Mouse (Mus musculus) kidney, embryonic 14.5 days (tissue): ENCODE measurements at regions not wholly inside any gene's neighbourhood (a gene's known extent, or its start where the extent isn't known, plus 50 kb on each side); places are given as distances from the start of the nearest gene placed in this dataset.

Experiments used
- ATAC-seq: fragments of 200-750 bp; cut with Nextera tagmentation; 2 replicates; pipeline ENCODE4 v1.8.0; 2017; ENCODE audit warnings: moderate number of reproducible peaks, mild to moderate bottlenecking, moderate TSS enrichment, moderate library complexity; ENCODE audit not compliant: low FRiP score, low TSS enrichment
- H3K27ac ChIP-seq: fragments of 300-500 bp; sonication (generic); 2 replicates; pipeline ENCODE4 v1.5.1; 2014; ENCODE audit warnings: low read depth, mild to moderate bottlenecking, low read length, moderate library complexity, mixed read lengths
- H3K27me3 ChIP-seq: fragments of 300-500 bp; sonication (generic); 2 replicates; pipeline ENCODE4 v1.6.1; 2014; ENCODE audit warnings: mild to moderate bottlenecking, low read length; ENCODE audit not compliant: control insufficient read depth, insufficient read depth
- H3K36me3 ChIP-seq: fragments of 300-500 bp; sonication (generic); 2 replicates; pipeline ENCODE4 v1.6.1; 2014; ENCODE audit warnings: low read length, mixed read lengths; ENCODE audit not compliant: control insufficient read depth, insufficient read depth
- H3K4me1 ChIP-seq: fragments of 300-500 bp; sonication (generic); 2 replicates; pipeline ENCODE4 v1.6.1; 2014; ENCODE audit warnings: low read length, mixed read lengths; ENCODE audit not compliant: control insufficient read depth, insufficient read depth
- H3K4me2 ChIP-seq: fragments of 300-500 bp; sonication (generic); replicated peaks from 2 replicates; pipeline ENCODE4 v1.6.1; 2014; ENCODE audit warnings: low read depth, mild to moderate bottlenecking, low read length
- H3K4me3 ChIP-seq: fragments of 300-500 bp; sonication (generic); 2 replicates; pipeline ENCODE4 v1.5.1; 2014; ENCODE audit warnings: mild to moderate bottlenecking, low read length
- H3K9ac ChIP-seq: fragments of 300-500 bp; sonication (generic); 2 replicates; pipeline ENCODE4 v1.6.1; 2014; ENCODE audit warnings: low read depth, mild to moderate bottlenecking, low read length, moderate library complexity
- H3K9me3 ChIP-seq: fragments of 300-500 bp; sonication (generic); 2 replicates; pipeline ENCODE4 v1.6.1; 2016; ENCODE audit warnings: low read length; ENCODE audit not compliant: control insufficient read depth
- WGBS: fragments of 180-500 bp; shearing (Covaris S2); extraction: QIAGEN DNeasy Blood & Tissue Kit; methylation state at CpG from one replicate; pipeline ENCODE4 v1.1.7; 2014; 5-methylcytosine and 5-hydroxymethylcytosine counted together

DNA sequence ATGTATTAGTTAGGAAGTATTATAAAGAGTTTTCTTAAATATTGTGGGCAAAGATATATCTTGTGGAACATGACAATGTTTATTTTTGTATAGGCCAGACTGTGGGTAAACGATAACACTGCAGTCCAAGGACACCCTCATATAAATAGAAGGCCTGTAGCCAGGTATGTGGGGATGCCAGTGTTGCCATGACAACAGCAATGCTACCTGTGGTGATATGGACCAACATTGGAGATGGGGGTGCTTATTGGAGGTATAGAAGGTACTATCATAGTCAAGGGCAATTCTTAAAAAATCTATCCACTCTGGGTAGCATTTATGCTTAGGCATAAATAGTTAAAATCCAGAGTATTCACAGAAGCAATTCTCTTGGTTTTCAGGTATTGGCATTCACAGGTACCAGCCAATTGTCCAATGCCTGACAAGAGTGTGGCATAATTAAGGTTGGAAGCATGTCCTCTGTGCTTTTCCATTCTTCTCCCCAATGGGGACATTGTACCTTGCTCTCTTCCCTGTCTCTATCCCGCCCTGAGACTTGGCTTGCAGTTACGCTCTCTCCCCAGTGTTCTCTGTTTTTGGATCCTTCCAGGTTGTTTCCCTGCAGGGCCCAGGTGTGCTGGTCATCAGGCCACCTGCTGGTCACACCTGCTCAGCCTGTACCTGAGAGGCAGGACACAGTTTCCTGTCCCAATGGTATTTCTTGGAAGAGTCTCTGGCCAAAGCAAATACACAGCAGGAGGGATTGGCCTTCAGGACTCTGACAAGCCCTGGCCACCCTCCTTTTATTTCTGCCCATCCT lies 146.1 kb upstream of the Astn2 start:
- Histone ChIP-seq H3K4me2 (no peak overlapping the region), H3K9me3 (no peaks in the 10 kb centered on the region), H3K4me1 (no peaks in the 10 kb centered on the region), H3K27me3 (no peaks in the 10 kb centered on the region), H3K36me3 (no peaks in the 10 kb centered on the region), H3K9ac (no peak overlapping the region), H3K4me3 (no peak overlapping the region), H3K27ac (no peak overlapping the region)
- ATAC-seq: no peak
- 85% methylated on average over 3 of the region's 3 CpGs for WGBS

DNA sequence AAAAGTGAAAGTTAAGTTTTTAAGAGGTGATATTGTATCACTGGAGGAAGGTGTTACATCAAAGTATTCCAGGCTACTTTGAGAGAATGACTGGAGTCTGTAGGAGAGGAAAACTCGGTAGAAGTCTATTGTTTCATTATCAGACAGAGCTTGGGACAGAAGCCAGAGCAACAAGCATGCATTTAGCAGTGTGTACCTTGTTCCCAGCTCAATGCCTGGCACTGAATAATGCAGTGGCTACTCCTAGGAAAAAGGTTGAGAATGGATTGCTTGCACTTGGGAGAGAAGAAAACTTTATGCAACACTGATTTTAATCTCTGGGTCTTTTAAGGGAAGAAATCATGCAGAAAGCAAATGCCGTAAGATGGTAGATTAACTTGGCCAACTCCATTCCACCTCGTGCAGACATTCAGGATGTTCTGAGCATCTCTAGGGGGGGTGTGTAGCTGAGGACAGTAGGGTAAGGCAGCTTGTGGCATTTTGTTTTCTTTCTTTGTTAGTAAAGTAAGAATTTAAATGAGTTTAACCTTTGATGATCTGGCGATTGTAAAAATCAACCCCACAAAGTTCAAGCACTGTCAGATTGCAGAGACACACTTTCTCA lies 138.5 kb upstream of the Astn2 start:
- H3K36me3 ChIP-seq: no peaks in the 10 kb centered on the region
- H3K27ac ChIP-seq: no peak overlapping the region
- H3K4me1 ChIP-seq: no peaks in the 10 kb centered on the region
- no peak overlapping the region for H3K9ac ChIP-seq
- H3K9me3 ChIP-seq: no peaks in the 10 kb centered on the region
- ATAC-seq: no peak
- no peak overlapping the region for H3K4me2 ChIP-seq
- H3K27me3 ChIP-seq: no peaks in the 10 kb centered on the region
- H3K4me3 ChIP-seq: no peak overlapping the region
- WGBS: 44% methylated on average over 4 of the region's 4 CpGs

DNA sequence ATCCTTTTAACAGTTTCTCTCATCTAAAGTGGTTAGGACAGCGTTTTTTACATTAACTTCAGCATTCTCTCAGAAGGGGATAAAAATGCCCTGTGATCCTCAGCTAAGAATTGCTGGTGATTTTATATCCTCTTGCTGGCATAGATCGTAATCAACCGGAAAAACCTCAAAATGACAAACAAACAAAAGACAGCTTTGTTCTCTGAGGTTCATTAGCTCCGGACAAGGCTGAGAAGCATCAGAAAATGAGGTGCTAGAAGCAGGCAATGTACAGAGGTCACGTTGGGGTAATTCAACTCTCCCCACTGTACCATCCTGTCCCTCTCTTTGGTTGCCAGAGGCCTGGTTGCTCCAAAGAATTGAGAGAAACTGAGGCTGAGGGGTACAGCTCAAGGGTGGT lies 120.0 kb upstream of the Astn2 start:
- H3K27me3 ChIP-seq: no peaks in the 10 kb centered on the region
- no peak for ATAC-seq

DNA sequence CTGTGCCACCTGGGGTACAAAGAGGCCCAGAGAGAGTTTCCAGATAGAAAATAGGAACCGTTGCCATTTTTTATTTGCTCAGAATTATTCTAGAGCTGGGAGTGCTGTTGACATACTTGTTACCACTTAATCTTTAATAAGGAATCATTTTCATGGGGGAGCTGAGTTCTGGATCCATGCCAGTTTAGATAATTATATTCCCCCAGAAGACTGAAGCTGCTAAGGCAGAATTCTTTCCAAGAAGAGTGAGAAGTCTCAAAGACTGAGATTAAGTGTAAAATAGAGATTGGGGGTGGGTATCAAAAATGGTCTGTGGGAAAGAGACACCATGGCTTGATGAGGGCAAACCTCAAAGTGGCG lies 119.5 kb upstream of the Astn2 start:
- H3K36me3 ChIP-seq: no peaks in the 10 kb centered on the region
- ATAC-seq: no peak
- H3K4me2 ChIP-seq: no peak overlapping the region
- H3K27me3 ChIP-seq: no peaks in the 10 kb centered on the region
- no peak overlapping the region for H3K4me3 ChIP-seq
- no peak overlapping the region for H3K27ac ChIP-seq
- H3K9ac ChIP-seq: no peak overlapping the region
- WGBS: 84% methylated on average over 2 of the region's 2 CpGs
- H3K9me3 ChIP-seq: no peaks in the 10 kb centered on the region
- H3K4me1 ChIP-seq: no peaks in the 10 kb centered on the region

More for the DNA sequence above, 120.0 kb upstream of the Astn2 start:
- Histone ChIP-seq H3K4me1 (no peaks in the 10 kb centered on the region), H3K27ac (no peak overlapping the region), H3K9me3 (no peaks in the 10 kb centered on the region), H3K4me3 (no peak overlapping the region), H3K9ac (no peak overlapping the region), H3K4me2 (no peak overlapping the region), H3K36me3 (no peaks in the 10 kb centered on the region)
- WGBS: 76% methylated on average over 5 of the region's 5 CpGs

DNA sequence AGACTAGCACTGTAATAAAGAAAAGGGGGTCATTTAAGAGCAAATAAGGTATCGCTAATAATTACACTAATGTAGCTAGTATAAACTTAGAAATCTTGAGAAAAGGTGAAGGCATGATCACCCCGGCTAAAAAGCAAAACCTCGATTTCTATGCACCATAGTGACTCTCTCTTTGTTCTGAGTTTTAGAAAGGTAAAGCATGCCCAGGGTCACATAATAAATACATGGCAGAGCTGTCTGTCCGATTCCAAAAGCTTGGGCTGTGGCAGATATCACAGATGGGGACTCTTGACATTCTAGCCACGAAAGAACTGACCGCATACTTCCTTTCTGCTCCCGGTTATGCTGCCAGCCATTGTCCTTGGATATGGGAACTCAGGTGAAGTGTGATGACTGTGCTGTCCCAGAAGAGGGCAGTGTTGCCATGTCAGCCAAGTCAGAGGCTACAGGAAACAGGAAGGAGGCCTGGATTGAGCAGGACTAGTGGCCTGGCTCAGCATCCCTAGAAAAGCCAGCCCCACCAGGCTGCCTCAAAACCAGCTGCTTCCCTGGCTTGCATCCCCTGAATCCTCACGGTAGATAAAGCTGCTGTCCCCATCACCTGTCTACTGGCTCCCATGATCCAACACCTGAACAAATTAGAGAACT lies 119.0 kb upstream of the Astn2 start:
- ATAC-seq: peak; percentile 89
- H3K9ac ChIP-seq: no peak overlapping the region
- H3K36me3 ChIP-seq: no peaks in the 10 kb centered on the region
- WGBS: 46% methylated on average over 8 of the region's 8 CpGs
- H3K9me3 ChIP-seq: no peaks in the 10 kb centered on the region
- no peak overlapping the region for H3K4me3 ChIP-seq
- no peaks in the 10 kb centered on the region for H3K4me1 ChIP-seq
- no peak overlapping the region for H3K27ac ChIP-seq
- no peak overlapping the region for H3K4me2 ChIP-seq
- no peaks in the 10 kb centered on the region for H3K27me3 ChIP-seq

DNA sequence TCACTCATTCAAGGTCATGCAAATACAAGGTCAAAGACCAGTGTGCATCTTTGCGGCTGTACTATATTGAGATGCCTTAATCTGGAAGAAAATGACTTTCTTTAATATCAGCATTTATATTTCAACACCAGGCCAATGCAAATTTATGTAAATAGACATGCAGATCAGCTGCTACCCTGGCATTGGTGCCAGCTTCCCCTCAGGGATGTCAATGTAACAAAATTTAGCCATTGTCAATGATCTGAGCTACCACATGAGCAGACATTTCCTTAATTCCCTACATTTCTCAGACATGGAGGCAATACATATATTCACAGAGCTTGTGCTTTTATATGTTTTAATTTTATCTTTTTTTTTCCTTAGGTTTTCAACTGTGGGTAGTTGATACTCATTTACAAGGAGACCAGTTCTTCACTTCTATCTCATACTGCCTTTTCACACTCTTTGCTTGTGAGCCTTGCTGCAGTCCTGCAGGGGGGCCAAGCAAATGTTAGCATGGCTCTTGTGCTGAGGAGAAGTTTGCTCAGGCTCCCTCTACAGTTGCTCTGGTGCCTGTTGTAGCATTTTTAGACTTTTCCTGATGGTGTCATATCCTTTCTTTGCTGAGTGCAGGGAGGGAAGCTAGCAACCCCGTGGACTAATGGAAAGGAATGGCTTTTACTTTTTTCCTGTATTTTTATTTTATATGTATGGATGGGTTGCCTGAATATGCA lies 117.8 kb upstream of the Astn2 start:
- Histone ChIP-seq H3K4me1 (no peaks in the 10 kb centered on the region), H3K27ac (no peak overlapping the region), H3K4me3 (no peak overlapping the region), H3K4me2 (no peak overlapping the region), H3K9me3 (no peaks in the 10 kb centered on the region), H3K9ac (no peak overlapping the region), H3K27me3 (no peaks in the 10 kb centered on the region), H3K36me3 (no peaks in the 10 kb centered on the region)
- no peak for ATAC-seq
- WGBS: 87% methylated on average over 2 of the region's 2 CpGs

DNA sequence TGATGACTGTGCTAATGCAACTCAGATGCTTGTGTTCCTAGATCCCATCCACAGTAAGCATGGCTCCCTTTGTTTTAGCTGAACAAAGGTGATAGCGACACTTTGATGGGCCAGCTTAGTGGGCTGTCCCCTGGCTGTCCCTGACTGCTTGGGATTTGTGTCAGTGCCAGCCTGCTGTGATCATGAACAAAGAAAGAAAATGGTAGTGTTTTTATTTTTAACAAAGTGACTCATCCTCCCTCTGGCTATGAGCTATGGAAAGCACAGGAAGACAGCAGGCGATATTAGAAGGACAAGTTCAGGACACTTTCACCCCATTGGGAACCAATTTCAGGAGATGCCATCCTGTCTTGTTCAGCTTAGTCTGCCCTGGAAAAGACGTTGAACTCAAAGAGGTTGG lies 116.4 kb upstream of the Astn2 start:
- ATAC-seq: no peak
- Histone ChIP-seq H3K9ac (no peak overlapping the region), H3K4me3 (no peak overlapping the region), H3K4me2 (no peak overlapping the region), H3K4me1 (no peaks in the 10 kb centered on the region), H3K36me3 (no peaks in the 10 kb centered on the region), H3K27me3 (no peaks in the 10 kb centered on the region), H3K9me3 (no peaks in the 10 kb centered on the region), H3K27ac (no peak overlapping the region)
- 78% methylated on average over 3 of the region's 3 CpGs for WGBS

DNA sequence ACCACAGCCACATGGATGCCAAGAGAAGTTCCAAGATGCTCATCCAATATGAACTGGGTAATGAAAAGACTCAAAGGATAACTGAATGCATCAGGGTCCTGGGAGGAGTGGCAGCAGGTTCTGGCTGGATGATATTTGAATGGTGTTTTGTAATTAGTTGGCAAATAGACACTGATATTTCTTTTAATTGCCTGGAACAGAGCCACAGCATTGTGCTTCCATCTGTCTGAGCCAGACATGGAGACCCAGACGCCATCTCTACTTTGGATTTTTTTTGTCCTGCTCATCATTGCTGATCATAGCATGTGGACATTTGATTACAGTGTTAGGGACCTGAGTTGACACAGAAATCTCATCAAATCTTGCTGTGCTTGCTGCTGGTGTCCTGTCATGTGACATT lies 111.4 kb upstream of the Astn2 start:
- Histone ChIP-seq H3K4me2 (no peak overlapping the region), H3K9ac (no peak overlapping the region), H3K36me3 (no peaks in the 10 kb centered on the region), H3K9me3 (no peaks in the 10 kb centered on the region), H3K4me1 (no peaks in the 10 kb centered on the region), H3K4me3 (no peak overlapping the region), H3K27me3 (no peaks in the 10 kb centered on the region), H3K27ac (no peak overlapping the region)
- WGBS: 89% methylated on average over 1 of the region's 1 CpGs
- no peak for ATAC-seq

DNA sequence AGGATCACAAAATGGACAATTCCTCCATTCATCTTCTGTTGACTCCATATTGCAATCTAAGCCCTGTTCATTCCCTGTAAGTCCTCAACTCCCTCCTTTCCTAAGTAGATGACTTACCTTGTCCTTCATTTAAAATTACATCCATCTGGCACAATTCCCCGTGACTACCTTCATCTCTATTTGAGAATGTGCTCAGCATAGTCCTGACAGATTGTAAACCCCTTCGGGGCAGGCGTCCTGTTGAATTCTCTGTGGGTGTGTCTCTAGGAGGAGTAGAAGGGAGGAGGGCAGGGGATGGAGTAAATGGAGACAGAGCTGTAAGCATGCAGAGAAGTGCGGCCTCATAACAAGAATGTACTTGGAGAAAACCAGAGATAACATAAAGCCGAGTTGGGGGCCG lies 79.1 kb upstream of the Astn2 start:
- WGBS: 59% methylated on average over 6 of the region's 6 CpGs
- no peaks in the 10 kb centered on the region for H3K36me3 ChIP-seq
- H3K27me3 ChIP-seq: no peaks in the 10 kb centered on the region
- H3K4me2 ChIP-seq: no peak overlapping the region
- ATAC-seq: no peak
- peaks cover 5% of the 10 kb centered on the region; the same call in 1 of the 2 replicates for H3K4me1 ChIP-seq
- no peaks in the 10 kb centered on the region for H3K9me3 ChIP-seq
- no peak overlapping the region for H3K4me3 ChIP-seq
- H3K9ac ChIP-seq: no peak overlapping the region
- no peak overlapping the region for H3K27ac ChIP-seq
